Mouse (Mus musculus) brown adipose tissue, adult 24 weeks (tissue): ENCODE data around the gene Tfip11. TPM values are rescaled to one million over a fixed set of nuclear protein-coding genes. Genes with fewer than 3 reads are reported as not detected.

Experiments
- H3K27ac ChIP-seq: fragments of 200-500 bp; replicated peaks from 2 replicates; pipeline ENCODE4 v1.5.1; 2012; ENCODE audit warnings: low read depth, mild to moderate bottlenecking, low read length
- H3K4me1 ChIP-seq: fragments of 200-500 bp; 2 replicates; pipeline ENCODE4 v1.6.1; 2012; ENCODE audit warnings: low read length, mixed read lengths; ENCODE audit not compliant: control insufficient read depth, insufficient read depth, insufficient read length
- H3K4me3 ChIP-seq: fragments of 200-500 bp; 2 replicates; pipeline ENCODE4 v1.5.1; 2012; ENCODE audit warnings: low read depth, mild to moderate bottlenecking, low read length, moderate library complexity; ENCODE audit not compliant: insufficient read depth
- polyA plus RNA-seq: library from polyadenylated mRNA; stranded (reverse); fragments of >200 nt; gene quantifications from 2 replicates; pipeline ENCODE4 v1.2.4, GENCODE M21; 2012; ENCODE audit not compliant: missing spikeins, insufficient read depth, insufficient read length

Tfip11 gene
- polyA plus RNA-seq, 1 experiment: 9.8 TPM

GRCm38 (mm10) chr5:112355910-112356309, 29.8 kb downstream of the Tfip11 start, which contains the start of gene Gm6583:
Gene Gm6583, minus strand, starts transcription at chr5:112356033.
- Histone ChIP-seq H3K4me1 (no peaks in the 10 kb centered on the region; the same call in 1 of the 2 replicates), H3K27ac (no peak within 1 kb of the TSS), H3K4me3 (no peak within 1 kb of the TSS)

- H3K4me1 ChIP-seq: no peaks in the 10 kb centered on the region; the same call in 1 of the 2 replicates
- no peak overlapping the region for H3K4me3 ChIP-seq
- no peak overlapping the region for H3K27ac ChIP-seq
Observed at GRCm38 (mm10) chr5:112356322-112356721, 30.2 kb downstream of the Tfip11 start.

GRCm38 (mm10) chr5:112359520-112359919, 33.4 kb downstream of the Tfip11 start:
- Histone ChIP-seq H3K4me3 (no peak overlapping the region), H3K4me1 (no peaks in the 10 kb centered on the region; the same call in 1 of the 2 replicates)

GRCm38 (mm10) chr5:112360077-112360476, 33.9 kb downstream of the Tfip11 start:
- no peaks in the 10 kb centered on the region; the same call in 1 of the 2 replicates for H3K4me1 ChIP-seq
- no peak overlapping the region for H3K4me3 ChIP-seq
- no peak overlapping the region for H3K27ac ChIP-seq

More at GRCm38 (mm10) chr5:112359520-112359919, 33.4 kb downstream of the Tfip11 start:
- H3K27ac ChIP-seq: no peak overlapping the region

GRCm38 (mm10) chr5:112364184-112364797, 38.1 kb downstream of the Tfip11 start:
- Histone ChIP-seq H3K4me3 (no peak overlapping the region), H3K4me1 (no peaks in the 10 kb centered on the region), H3K27ac (no peak overlapping the region)

GRCm38 (mm10) chr5:112366879-112367278, 40.7 kb downstream of the Tfip11 start:
- Histone ChIP-seq H3K27ac (no peak overlapping the region), H3K4me3 (no peak overlapping the region)

GRCm38 (mm10) chr5:112367338-112367737, 41.2 kb downstream of the Tfip11 start:
- no peak overlapping the region for H3K4me3 ChIP-seq
- no peaks in the 10 kb centered on the region for H3K4me1 ChIP-seq
- H3K27ac ChIP-seq: no peak overlapping the region

More at GRCm38 (mm10) chr5:112366879-112367278, 40.7 kb downstream of the Tfip11 start:
- H3K4me1 ChIP-seq: no peaks in the 10 kb centered on the region

- H3K27ac ChIP-seq: no peak overlapping the region
- H3K4me1 ChIP-seq: no peaks in the 10 kb centered on the region
- no peak overlapping the region for H3K4me3 ChIP-seq
Observed at GRCm38 (mm10) chr5:112367929-112368328, 41.8 kb downstream of the Tfip11 start.

- no peak overlapping the region for H3K27ac ChIP-seq
- no peak overlapping the region for H3K4me3 ChIP-seq
- no peaks in the 10 kb centered on the region for H3K4me1 ChIP-seq
Observed at GRCm38 (mm10) chr5:112368666-112369065, 42.5 kb downstream of the Tfip11 start.

GRCm38 (mm10) chr5:112369326-112369725, 43.2 kb downstream of the Tfip11 start:
- Histone ChIP-seq H3K4me3 (no peak overlapping the region), H3K4me1 (no peaks in the 10 kb centered on the region), H3K27ac (no peak overlapping the region)

- Histone ChIP-seq H3K27ac (no peak overlapping the region), H3K4me3 (no peak overlapping the region), H3K4me1 (no peaks in the 10 kb centered on the region)
Observed at GRCm38 (mm10) chr5:112370236-112370813, 44.2 kb downstream of the Tfip11 start.

- Histone ChIP-seq H3K4me3 (no peak overlapping the region), H3K27ac (no peak overlapping the region), H3K4me1 (no peaks in the 10 kb centered on the region)
Observed at GRCm38 (mm10) chr5:112371933-112372332, 45.8 kb downstream of the Tfip11 start.

- peaks cover 4% of the 10 kb centered on the region; the same call in 1 of the 2 replicates for H3K4me1 ChIP-seq
Observed at GRCm38 (mm10) chr5:112376111-112376510, 50.0 kb downstream of the Tfip11 start.

GRCm38 (mm10) chr5:112377380-112377779, 51.2 kb downstream of the Tfip11 start:
- no peak overlapping the region for H3K27ac ChIP-seq
- peaks cover 5% of the 10 kb centered on the region; the same call in 1 of the 2 replicates for H3K4me1 ChIP-seq
- no peak overlapping the region for H3K4me3 ChIP-seq

More at GRCm38 (mm10) chr5:112376111-112376510, 50.0 kb downstream of the Tfip11 start:
- H3K4me3 ChIP-seq: no peak overlapping the region
- no peak overlapping the region for H3K27ac ChIP-seq

- H3K27ac ChIP-seq: peak overlapping the region; percentile 26; the same call in 1 of the 2 replicates
- H3K4me3 ChIP-seq: no peak overlapping the region
- peaks cover 9% of the 10 kb centered on the region; the same call in 1 of the 2 replicates for H3K4me1 ChIP-seq
Observed at GRCm38 (mm10) chr5:112378716-112379115, 52.6 kb downstream of the Tfip11 start.

- no peak overlapping the region for H3K27ac ChIP-seq
- H3K4me3 ChIP-seq: no peak overlapping the region
- peaks cover 9% of the 10 kb centered on the region; the same call in 1 of the 2 replicates for H3K4me1 ChIP-seq
Observed at GRCm38 (mm10) chr5:112381154-112381553, 55.0 kb downstream of the Tfip11 start.
